Mouse (Mus musculus): ENCODE data around the gene Cdan1.

DNA sequence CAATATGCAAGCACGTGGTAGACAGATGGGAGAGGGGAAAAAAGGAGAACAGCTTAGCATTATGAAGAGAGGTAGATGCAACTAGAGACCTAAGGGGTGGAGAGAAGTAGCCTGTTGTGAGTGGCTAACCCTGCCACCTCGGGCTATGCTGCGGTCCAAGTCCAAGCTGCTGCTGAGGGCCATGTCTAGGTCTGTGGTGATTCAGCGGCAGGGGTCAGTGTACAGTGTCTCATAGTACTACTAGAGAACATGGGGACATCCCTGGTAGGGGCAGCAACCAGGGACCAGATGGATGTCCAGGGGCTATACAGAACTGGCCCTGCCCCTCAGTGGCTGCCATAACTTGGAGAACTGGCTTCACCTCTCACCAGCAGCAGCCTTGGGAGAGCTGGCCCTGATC lies 14.8 kb downstream of the Cdan1 start:
- TF ChIP-seq CTCF (IDR thresholded peaks at IDR 0.05; ENCODE audit: low read depth) (no peak), EP300 (IDR thresholded peaks at IDR 0.05; ENCODE audit: low read depth) (no peak)

Data from heart, postnatal 0 days (tissue).